Mouse (Mus musculus): ENCODE data around the gene Pdzd3.

DNA sequence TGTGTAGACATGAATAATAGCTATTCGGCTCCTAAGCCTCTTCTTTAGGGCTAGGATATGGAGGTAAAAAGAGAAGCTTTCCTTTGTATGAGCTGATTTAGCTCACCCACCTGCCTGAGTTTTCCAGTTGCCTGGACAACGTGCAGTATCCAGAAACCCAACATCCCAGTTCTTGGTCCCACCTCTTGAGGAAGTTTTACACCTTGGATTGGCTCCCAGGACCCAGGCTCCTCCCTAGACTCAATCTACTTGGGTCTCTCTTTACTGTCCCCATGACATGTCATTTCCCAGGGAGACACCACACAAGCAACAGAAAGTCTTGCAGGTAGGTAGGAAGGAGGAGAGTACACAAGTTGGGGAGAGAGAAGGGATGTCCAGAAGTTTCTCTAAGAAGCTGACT lies 10.9 kb downstream of the Pdzd3 start, which contains the start of gene Ccdc153:
- TF ChIP-seq EP300 (IDR thresholded peaks at IDR 0.05; ENCODE audit: insufficient read depth, low read depth, low read length) (no peak), POLR2A (IDR thresholded peaks at IDR 0.05; ENCODE audit: insufficient read depth, low read depth, low read length) (no peak)
